Mouse (Mus musculus) G1E-ER4 (cell line): ENCODE measurements around the gene Klhl24. TPM values are rescaled to one million over a fixed set of nuclear protein-coding genes. Genes with fewer than 3 reads are reported as not detected.

Experiments used
- GATA1 ChIP-seq: IDR thresholded peaks from one replicate; pipeline ENCODE4 v1.8.0; 2012; ENCODE audit warnings: low read length, inconsistent platforms
- polyA plus RNA-seq: library from polyadenylated mRNA; stranded (reverse); fragments of >175 nt; gene quantifications from 2 replicates; pipeline ENCODE4 v1.2.3, GENCODE M21; 2012

Klhl24 gene
- 13.0 and 23.0 TPM in 2 replicates for polyA plus RNA-seq

- TF ChIP-seq GATA1 = no peak
These were observed at the start of gene Klhl24 for GRCm38 (mm10) chr16:20097069-20097710. Gene Klhl24, plus strand, starts transcription at chr16:20097542.

GRCm38 (mm10) chr16:20052655-20053054 lies 44.7 kb upstream of the Klhl24 start:
- TF ChIP-seq GATA1 = no peak

- TF ChIP-seq GATA1 = no peak
These were observed 24.6 kb upstream of the Klhl24 start for GRCm38 (mm10) chr16:20072770-20073169.

GRCm38 (mm10) chr16:20076675-20077074 lies 20.7 kb upstream of the Klhl24 start:
- no peak for TF ChIP-seq GATA1

- no peak for TF ChIP-seq GATA1
These were observed 17.1 kb upstream of the Klhl24 start for GRCm38 (mm10) chr16:20080271-20080670.

- no peak for TF ChIP-seq GATA1
These were observed 12.7 kb upstream of the Klhl24 start for GRCm38 (mm10) chr16:20084623-20085022.

- TF ChIP-seq GATA1 = no peak
These were observed 12.0 kb upstream of the Klhl24 start for GRCm38 (mm10) chr16:20085250-20085905.

- TF ChIP-seq GATA1 = no peak
These were observed 10.4 kb upstream of the Klhl24 start for GRCm38 (mm10) chr16:20086976-20087375.

GRCm38 (mm10) chr16:20089636-20090035 lies 7.7 kb upstream of the Klhl24 start:
- TF ChIP-seq GATA1 = no peak

GRCm38 (mm10) chr16:20090921-20091575 lies 6.3 kb upstream of the Klhl24 start:
- TF ChIP-seq GATA1 = no peak

- no peak for TF ChIP-seq GATA1
These were observed 1.4 kb upstream of the Klhl24 start for GRCm38 (mm10) chr16:20095966-20096365.

GRCm38 (mm10) chr16:20097711-20098374 lies 501 bp downstream of the Klhl24 start:
- no peak for TF ChIP-seq GATA1

GRCm38 (mm10) chr16:20098375-20098727 lies 1.0 kb downstream of the Klhl24 start:
- no peak for TF ChIP-seq GATA1

- TF ChIP-seq GATA1 = no peak
These were observed 1.7 kb downstream of the Klhl24 start for GRCm38 (mm10) chr16:20098866-20099629.

GRCm38 (mm10) chr16:20106996-20107395 lies 9.7 kb downstream of the Klhl24 start:
- no peak for TF ChIP-seq GATA1
